Mouse (Mus musculus) neural tube, embryonic 14.5 days (tissue): ENCODE results near the gene Cavin3. TPM values are rescaled to one million over a fixed set of nuclear protein-coding genes. Genes with fewer than 3 reads are reported as not detected.

Experiments used
- ATAC-seq: fragments of 200-750 bp; cut with Nextera tagmentation; 2 replicates; pipeline ENCODE4 v1.8.0; 2017; ENCODE audit warnings: low read depth, mild to moderate bottlenecking, moderate TSS enrichment, moderate library complexity
- H3K27ac ChIP-seq: fragments of 300-500 bp; sonication (generic); 2 replicates; pipeline ENCODE4 v1.5.1; 2014; ENCODE audit warnings: low read depth, mild to moderate bottlenecking, control low read depth, low read length, moderate library complexity, mixed read lengths
- H3K27me3 ChIP-seq: fragments of 300-500 bp; sonication (generic); 2 replicates; pipeline ENCODE4 v1.6.1; 2014; ENCODE audit warnings: low read length; ENCODE audit not compliant: control insufficient read depth, insufficient read depth
- H3K36me3 ChIP-seq: fragments of 300-500 bp; sonication (generic); 2 replicates; pipeline ENCODE4 v1.6.1; 2014; ENCODE audit warnings: low read length, mixed read lengths; ENCODE audit not compliant: control insufficient read depth, insufficient read depth
- H3K4me1 ChIP-seq: fragments of 300-500 bp; sonication (generic); 2 replicates; pipeline ENCODE4 v1.6.1; 2014; ENCODE audit warnings: low read length; ENCODE audit not compliant: control insufficient read depth, insufficient read depth
- H3K4me2 ChIP-seq: fragments of 300-500 bp; sonication (generic); 2 replicates; pipeline ENCODE4 v1.6.1; 2014; ENCODE audit warnings: mild to moderate bottlenecking, low read depth, low read length, control low read depth
- H3K4me3 ChIP-seq: fragments of 300-500 bp; sonication (generic); 2 replicates; pipeline ENCODE4 v1.5.1; 2014; ENCODE audit warnings: low read depth, low read length, control low read depth, mixed read lengths
- H3K9ac ChIP-seq: fragments of 300-500 bp; sonication (generic); replicated peaks from 2 replicates; pipeline ENCODE4 v1.6.1; 2014; ENCODE audit warnings: low read depth, mild to moderate bottlenecking, control low read depth, low read length, mixed read lengths
- H3K9me3 ChIP-seq: fragments of 300-500 bp; sonication (generic); 2 replicates; pipeline ENCODE4 v1.6.1; 2016; ENCODE audit warnings: low read length; ENCODE audit not compliant: control insufficient read depth
- WGBS: fragments of 180-500 bp; shearing (Covaris S2); extraction: QIAGEN DNeasy Blood & Tissue Kit; methylation state at CpG from one replicate; pipeline ENCODE4 v1.1.7; 2014; 5-methylcytosine and 5-hydroxymethylcytosine counted together
- polyA plus RNA-seq: library from polyadenylated mRNA; unstranded; fragments of >200 nt; fragmentation: Nextera tagmentation; extraction: Ambion mirVana; gene quantifications from 2 replicates; pipeline ENCODE4 v1.2.1, GENCODE M21; 2014

Cavin3 gene
- polyA plus RNA-seq, 1 experiment from 2014 or later, result 21.2 TPM

- Histone ChIP-seq H3K4me2 (no peak overlapping the region), H3K27me3 (no peaks in the 10 kb centered on the region), H3K36me3 (no peaks in the 10 kb centered on the region), H3K4me1 (no peaks in the 10 kb centered on the region), H3K9ac (no peak overlapping the region), H3K9me3 (no peaks in the 10 kb centered on the region), H3K4me3 (no peak overlapping the region), H3K27ac (no peak overlapping the region)
- no peak for ATAC-seq
- 85% methylated on average over 6 of the region's 6 CpGs for WGBS
These were observed 5.2 kb upstream of the Cavin3 start for GRCm38 (mm10) chr7:105487104-105487876.

- Histone ChIP-seq H3K27ac (no peak overlapping the region), H3K4me1 (peaks cover 10% of the 10 kb centered on the region), H3K9ac (no peak overlapping the region), H3K9me3 (no peaks in the 10 kb centered on the region), H3K4me2 (no peak overlapping the region), H3K36me3 (no peaks in the 10 kb centered on the region), H3K27me3 (no peaks in the 10 kb centered on the region), H3K4me3 (no peak overlapping the region)
- 74% methylated on average over 5 of the region's 5 CpGs for WGBS
- no peak for ATAC-seq
These were observed 2.9 kb upstream of the Cavin3 start for GRCm38 (mm10) chr7:105485029-105485428.

- H3K36me3 ChIP-seq, result no peaks in the 10 kb centered on the region
- no peaks in the 10 kb centered on the region for H3K9me3 ChIP-seq
- peaks cover 10% of the 10 kb centered on the region for H3K4me1 ChIP-seq
- peak overlapping the region; percentile 57; the same call in 1 of the 2 replicates for H3K9ac ChIP-seq
- 45% methylated on average over 8 of the region's 8 CpGs for WGBS
- peak overlapping the region; percentile 55 for H3K4me2 ChIP-seq
- H3K27me3 ChIP-seq, result no peaks in the 10 kb centered on the region
- H3K4me3 ChIP-seq, result peak overlapping the region; percentile 38
- ATAC-seq, result peak; percentile 45
- H3K27ac ChIP-seq, result peak overlapping the region; percentile 58; the same call in 1 of the 2 replicates
These were observed 326 bp upstream of the Cavin3 start for GRCm38 (mm10) chr7:105482426-105482825.

- H3K27me3 ChIP-seq, result no peaks in the 10 kb centered on the region
- 48% methylated on average over 23 of the region's 23 CpGs for WGBS
- peak overlapping the region; percentile 38 for H3K4me3 ChIP-seq
- H3K9ac ChIP-seq, result peak overlapping the region; percentile 57; the same call in 1 of the 2 replicates
- ATAC-seq, result peak; percentile 3; the same call in 1 of the 2 replicates
- H3K36me3 ChIP-seq, result no peaks in the 10 kb centered on the region
- no peaks in the 10 kb centered on the region for H3K9me3 ChIP-seq
- H3K27ac ChIP-seq, result peak overlapping the region; percentile 58
- peak overlapping the region; percentile 55 for H3K4me2 ChIP-seq
- peaks cover 10% of the 10 kb centered on the region for H3K4me1 ChIP-seq
These were observed 1.3 kb downstream of the Cavin3 start for GRCm38 (mm10) chr7:105480561-105481504.

- Histone ChIP-seq H3K4me2 (no peak overlapping the region), H3K27me3 (no peaks in the 10 kb centered on the region), H3K27ac (no peak overlapping the region), H3K9me3 (no peaks in the 10 kb centered on the region), H3K4me3 (no peak overlapping the region), H3K9ac (no peak overlapping the region), H3K36me3 (no peaks in the 10 kb centered on the region), H3K4me1 (peaks cover 10% of the 10 kb centered on the region)
- 48% methylated on average over 5 of the region's 5 CpGs for WGBS
- ATAC-seq, result no peak
These were observed 2.0 kb downstream of the Cavin3 start for GRCm38 (mm10) chr7:105480081-105480480.

- ATAC-seq, result no peak
- Histone ChIP-seq H3K9me3 (no peaks in the 10 kb centered on the region), H3K27me3 (no peaks in the 10 kb centered on the region), H3K4me2 (no peak overlapping the region), H3K4me1 (peaks cover 10% of the 10 kb centered on the region), H3K9ac (no peak overlapping the region), H3K4me3 (no peak overlapping the region), H3K36me3 (no peaks in the 10 kb centered on the region), H3K27ac (no peak overlapping the region)
- 91% methylated on average over 6 of the region's 6 CpGs for WGBS
These were observed 2.9 kb downstream of the Cavin3 start for GRCm38 (mm10) chr7:105479232-105479631.

GRCm38 (mm10) chr7:105478344-105478743, 3.8 kb downstream of the Cavin3 start:
- Histone ChIP-seq H3K27ac (no peak overlapping the region), H3K4me3 (no peak overlapping the region), H3K36me3 (no peaks in the 10 kb centered on the region), H3K9ac (no peak overlapping the region), H3K9me3 (no peaks in the 10 kb centered on the region), H3K27me3 (no peaks in the 10 kb centered on the region), H3K4me1 (peaks cover 10% of the 10 kb centered on the region), H3K4me2 (no peak overlapping the region)
- WGBS, result 85% methylated on average over 8 of the region's 8 CpGs
- no peak for ATAC-seq

GRCm38 (mm10) chr7:105477841-105478240, 4.3 kb downstream of the Cavin3 start:
- no peaks in the 10 kb centered on the region for H3K27me3 ChIP-seq
- no peaks in the 10 kb centered on the region for H3K9me3 ChIP-seq
- ATAC-seq, result 0 out of 2 replicates have a peak, but pooled peaks have one; percentile 6
- no peak overlapping the region for H3K4me3 ChIP-seq
- H3K4me2 ChIP-seq, result no peak overlapping the region
- no peaks in the 10 kb centered on the region for H3K36me3 ChIP-seq
- WGBS, result 69% methylated on average over 3 of the region's 3 CpGs
- no peak overlapping the region for H3K9ac ChIP-seq
- no peak overlapping the region for H3K27ac ChIP-seq
- peaks cover 10% of the 10 kb centered on the region for H3K4me1 ChIP-seq

GRCm38 (mm10) chr7:105477433-105477700, 4.7 kb downstream of the Cavin3 start:
- 98% methylated on average over 1 of the region's 1 CpGs for WGBS
- Histone ChIP-seq H3K9ac (no peak overlapping the region), H3K27me3 (no peaks in the 10 kb centered on the region), H3K4me3 (no peak overlapping the region), H3K27ac (no peak overlapping the region), H3K36me3 (no peaks in the 10 kb centered on the region), H3K4me2 (no peak overlapping the region), H3K4me1 (peaks cover 10% of the 10 kb centered on the region), H3K9me3 (no peaks in the 10 kb centered on the region)
- no peak for ATAC-seq
